Mouse (Mus musculus) lung, embryonic 16.5 days (tissue): ENCODE measurements around the gene Spg7. TPM values are rescaled to one million over a fixed set of nuclear protein-coding genes. Genes with fewer than 3 reads are reported as not detected.
"Not testable (repeated sequence)": the region's sequence is repeated elsewhere in the genome, so short reads cannot be mapped to it uniquely, and the experiment has no call there.

Experiments
- ATAC-seq: fragments of 200-750 bp; cut with Nextera tagmentation; 2 replicates; pipeline ENCODE4 v1.8.0; 2017; ENCODE audit warnings: low read depth, mild to moderate bottlenecking, moderate library complexity
- H3K27ac ChIP-seq: fragments of 300-500 bp; sonication (generic); 2 replicates; pipeline ENCODE4 v1.5.1; 2014; ENCODE audit warnings: mild to moderate bottlenecking, control low read depth, low read length
- H3K27me3 ChIP-seq: fragments of 300-500 bp; sonication (generic); 2 replicates; pipeline ENCODE4 v1.6.1; 2014; ENCODE audit warnings: low read depth, low read length, mixed read lengths; ENCODE audit not compliant: control insufficient read depth, insufficient read depth
- H3K36me3 ChIP-seq: fragments of 300-500 bp; sonication (generic); 2 replicates; pipeline ENCODE4 v1.6.1; 2014; ENCODE audit warnings: low read length; ENCODE audit not compliant: control insufficient read depth, insufficient read depth
- H3K4me1 ChIP-seq: fragments of 300-500 bp; sonication (generic); replicated peaks from 2 replicates; pipeline ENCODE4 v1.6.1; 2014; ENCODE audit warnings: low read length, mixed read lengths; ENCODE audit not compliant: control insufficient read depth, insufficient read depth
- H3K4me2 ChIP-seq: fragments of 300-500 bp; sonication (generic); 2 replicates; pipeline ENCODE4 v1.6.1; 2014; ENCODE audit warnings: low read depth, low read length, control low read depth
- H3K4me3 ChIP-seq: fragments of 300-500 bp; sonication (generic); 2 replicates; pipeline ENCODE4 v1.5.1; 2014; ENCODE audit warnings: mild to moderate bottlenecking, low read length, control low read depth
- H3K9ac ChIP-seq: fragments of 300-500 bp; sonication (generic); 2 replicates; pipeline ENCODE4 v1.6.1; 2014; ENCODE audit warnings: low read length, control low read depth
- H3K9me3 ChIP-seq: fragments of 300-500 bp; sonication (generic); 2 replicates; pipeline ENCODE4 v1.6.1; 2016; ENCODE audit warnings: low read length; ENCODE audit not compliant: control insufficient read depth
- WGBS: fragments of 180-500 bp; shearing (Covaris S2); extraction: QIAGEN DNeasy Blood & Tissue Kit; methylation state at CpG from one replicate; pipeline ENCODE4 v1.1.7; 2014; 5-methylcytosine and 5-hydroxymethylcytosine counted together
- polyA plus RNA-seq: library from polyadenylated mRNA; unstranded; fragments of >200 nt; fragmentation: Nextera tagmentation; extraction: Ambion mirVana; gene quantifications from 2 replicates; pipeline ENCODE4 v1.2.1, GENCODE M21; 2015

Gene Spg7
- polyA plus RNA-seq, 1 experiment from 2014 or later = 43.7 TPM

GRCm38 (mm10) chr8:123101735-123102685 lies 39.3 kb downstream of the Spg7 start, which contains the start of gene Rpl13:
Gene Rpl13, plus strand, starts transcription at chr8:123102350.
- H3K4me1 ChIP-seq = peaks cover 10% of the 10 kb centered on the region
- ATAC-seq = peak; percentile 97

GRCm38 (mm10) chr8:123102855-123103254 lies 40.1 kb downstream of the Spg7 start:
- H3K9me3 ChIP-seq, ATAC-seq, H3K27me3 ChIP-seq: not testable (repeated sequence)
- WGBS = under 1% methylated on average over 17 of the region's 26 CpGs
- peaks cover 26% of the 10 kb centered on the region for H3K36me3 ChIP-seq
- H3K4me1 ChIP-seq = peaks cover 10% of the 10 kb centered on the region
- H3K9ac ChIP-seq = peak overlapping the region; percentile 97
- peak overlapping the region; percentile 78 for H3K4me2 ChIP-seq
- H3K4me3 ChIP-seq = peak overlapping the region; percentile 81
- H3K27ac ChIP-seq = peak overlapping the region; percentile 83

More at GRCm38 (mm10) chr8:123101735-123102685, 39.3 kb downstream of the Spg7 start, which contains the start of gene Rpl13:
- WGBS = 1% methylated on average over 53 of the region's 56 CpGs
- no peaks in the 10 kb centered on the region for H3K27me3 ChIP-seq
- peak within 1 kb of the TSS; percentile 83 for H3K27ac ChIP-seq
- peak within 1 kb of the TSS; percentile 81 for H3K4me3 ChIP-seq
- H3K36me3 ChIP-seq = peaks cover 32% of the 10 kb centered on the region
- H3K9ac ChIP-seq = peak within 1 kb of the TSS; percentile 97
- peak within 1 kb of the TSS; percentile 86 for H3K4me2 ChIP-seq
- H3K9me3 ChIP-seq = no peaks in the 10 kb centered on the region

- Histone ChIP-seq H3K9ac (peak overlapping the region; percentile 97), H3K27me3 (no peaks in the 10 kb centered on the region), H3K27ac (peak overlapping the region; percentile 83; the same call in 1 of the 2 replicates), H3K4me1 (peaks cover 10% of the 10 kb centered on the region), H3K9me3 (no peaks in the 10 kb centered on the region), H3K36me3 (peaks cover 25% of the 10 kb centered on the region), H3K4me2 (peak overlapping the region; percentile 78), H3K4me3 (peak overlapping the region; percentile 81)
- 10% methylated on average over 13 of the region's 15 CpGs for WGBS
- ATAC-seq = no peak
These were observed 40.5 kb downstream of the Spg7 start for GRCm38 (mm10) chr8:123103285-123103684.

- ATAC-seq = no peak
- WGBS = 78% methylated on average over 6 of the region's 6 CpGs
- Histone ChIP-seq H3K4me3 (peak overlapping the region; percentile 81), H3K9me3 (no peaks in the 10 kb centered on the region), H3K36me3 (peaks cover 25% of the 10 kb centered on the region), H3K4me1 (peaks cover 10% of the 10 kb centered on the region), H3K4me2 (peak overlapping the region; percentile 78; the same call in 1 of the 2 replicates), H3K27me3 (no peaks in the 10 kb centered on the region), H3K27ac (no peak overlapping the region), H3K9ac (peak overlapping the region; percentile 97)
These were observed 41.5 kb downstream of the Spg7 start for GRCm38 (mm10) chr8:123104046-123104767.

GRCm38 (mm10) chr8:123105553-123106326 lies 43.0 kb downstream of the Spg7 start:
- WGBS = 65% methylated on average over 5 of the region's 5 CpGs
- H3K4me2 ChIP-seq = no peak overlapping the region
- no peak overlapping the region for H3K27ac ChIP-seq
- no peak for ATAC-seq
- H3K4me3 ChIP-seq = no peak overlapping the region
- peaks cover 25% of the 10 kb centered on the region for H3K36me3 ChIP-seq
- no peak overlapping the region for H3K9ac ChIP-seq
- H3K9me3 ChIP-seq = no peaks in the 10 kb centered on the region
- H3K4me1 ChIP-seq = peaks cover 10% of the 10 kb centered on the region
- no peaks in the 10 kb centered on the region for H3K27me3 ChIP-seq

GRCm38 (mm10) chr8:123106531-123106930 lies 43.8 kb downstream of the Spg7 start:
- H3K9me3 ChIP-seq = no peaks in the 10 kb centered on the region
- 44% methylated on average over 2 of the region's 2 CpGs for WGBS
- H3K4me3 ChIP-seq = no peak overlapping the region
- H3K9ac ChIP-seq = no peak overlapping the region
- H3K4me1 ChIP-seq = peaks cover 9% of the 10 kb centered on the region
- no peak overlapping the region for H3K27ac ChIP-seq
- no peaks in the 10 kb centered on the region for H3K27me3 ChIP-seq
- peaks cover 25% of the 10 kb centered on the region for H3K36me3 ChIP-seq
- no peak for ATAC-seq
- no peak overlapping the region for H3K4me2 ChIP-seq

GRCm38 (mm10) chr8:123108010-123108409 lies 45.3 kb downstream of the Spg7 start:
- no peak overlapping the region for H3K4me3 ChIP-seq
- no peak overlapping the region for H3K27ac ChIP-seq
- no peak for ATAC-seq
- H3K4me1 ChIP-seq = peaks cover 7% of the 10 kb centered on the region
- no peak overlapping the region for H3K9ac ChIP-seq
- H3K36me3 ChIP-seq = peaks cover 25% of the 10 kb centered on the region
- no peaks in the 10 kb centered on the region for H3K27me3 ChIP-seq
- WGBS = 59% methylated on average over 1 of the region's 1 CpGs
- no peak overlapping the region for H3K4me2 ChIP-seq
- H3K9me3 ChIP-seq = no peaks in the 10 kb centered on the region

- 77% methylated on average over 5 of the region's 5 CpGs for WGBS
These were observed 46.2 kb downstream of the Spg7 start for GRCm38 (mm10) chr8:123108953-123109352.

More at GRCm38 (mm10) chr8:123108953-123109352, 46.2 kb downstream of the Spg7 start:
- ATAC-seq = no peak
- Histone ChIP-seq H3K27me3 (no peaks in the 10 kb centered on the region), H3K4me3 (no peak overlapping the region), H3K9ac (no peak overlapping the region), H3K36me3 (peaks cover 18% of the 10 kb centered on the region), H3K27ac (no peak overlapping the region), H3K4me2 (no peak overlapping the region), H3K4me1 (peaks cover 5% of the 10 kb centered on the region; the same call in 1 of the 2 replicates), H3K9me3 (no peaks in the 10 kb centered on the region)
